Mouse (Mus musculus) thymus, adult 18-20 months (tissue): ENCODE data around the gene Ccdc167.

ENCODE experiments used
- DNase-seq, 2 experiments: peaks; one replicate each; pipeline ENCODE4 v3.0.0; 2022; ENCODE audit warnings: mixed read lengths in 2 of 2

Ccdc167 gene

DNA sequence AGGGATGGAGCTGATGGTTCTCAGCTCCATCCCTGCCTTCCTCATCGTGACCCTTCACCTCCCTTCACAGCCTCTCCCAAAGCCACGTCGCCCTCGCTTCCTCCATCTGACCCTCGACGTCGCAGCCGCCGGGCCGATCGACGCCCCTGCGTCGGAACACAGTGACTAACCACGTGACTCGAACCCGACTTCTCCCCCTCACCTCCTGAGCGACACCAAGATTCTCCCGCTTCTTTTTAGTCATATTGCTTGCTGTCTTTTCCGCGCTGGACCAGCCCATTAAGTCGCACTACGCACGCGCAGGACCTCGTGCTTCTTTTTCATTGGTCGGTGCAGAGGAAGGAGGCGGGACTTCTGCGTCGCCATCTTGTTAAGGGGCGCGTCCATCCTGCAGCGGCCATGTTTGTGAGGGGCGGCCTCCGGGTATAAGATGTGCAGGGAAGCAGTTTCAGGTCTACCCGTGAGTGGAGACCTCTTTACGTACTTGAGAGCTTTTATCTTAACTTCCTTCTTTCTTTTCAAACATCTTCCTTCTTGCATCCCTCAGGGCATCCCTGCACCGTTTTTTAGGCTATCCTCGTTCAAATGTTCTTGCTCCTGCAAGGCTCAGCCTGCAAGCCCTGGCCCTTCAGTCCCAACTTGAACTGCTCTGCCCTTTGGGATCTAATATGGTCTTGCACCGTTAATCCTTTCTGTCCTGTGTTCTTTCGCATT lies at the start of gene Ccdc167:
TSS of gene Ccdc167 (minus strand) at position 313 of the 714 bp plus-strand sequence.
- peak; percentile 93 to 96 for DNase-seq

GRCm38 (mm10) chr17:29765380-29765779 lies 48.5 kb upstream of the Ccdc167 start:
- no peak for DNase-seq

DNA sequence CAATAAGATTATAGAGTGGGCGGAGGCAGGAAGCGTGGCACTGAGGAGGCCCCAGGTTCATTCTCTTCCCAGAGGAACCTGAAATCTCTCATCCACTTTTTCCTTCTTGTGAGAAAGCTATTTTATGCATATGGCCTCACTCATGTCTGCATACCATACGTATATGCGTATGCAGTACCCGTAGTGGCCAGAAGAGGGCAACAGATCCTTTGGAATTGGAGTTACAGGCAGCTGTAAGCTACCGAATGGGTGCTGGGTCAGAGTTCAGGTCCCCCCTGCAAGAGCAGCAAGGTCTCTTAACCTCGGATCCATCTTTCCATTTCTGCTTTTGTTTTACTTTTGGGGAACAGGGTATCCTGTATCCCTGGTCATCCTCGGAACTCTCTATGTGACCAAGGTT lies 45.7 kb upstream of the Ccdc167 start:
- DNase-seq, result peak in 1 of 2 experiments; percentile 64

DNA sequence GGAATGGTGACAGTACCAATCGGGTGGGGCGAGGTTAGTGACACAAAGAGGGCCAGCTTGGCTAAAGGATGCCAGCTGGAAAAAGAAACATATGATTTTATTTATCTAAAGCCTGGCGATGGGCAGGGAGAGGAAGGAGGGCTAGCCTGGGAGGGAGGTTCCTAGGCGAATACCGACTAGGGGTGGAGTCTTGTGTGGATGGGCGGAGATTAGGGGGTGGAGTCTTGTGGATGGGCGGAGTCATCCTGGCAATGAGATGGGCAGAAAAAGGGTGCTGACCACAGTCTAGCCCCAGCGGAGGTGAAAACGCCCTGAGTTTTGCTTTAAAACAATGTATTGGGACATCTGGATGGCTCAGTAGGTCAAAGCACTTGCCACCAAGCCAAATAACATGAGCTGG lies 45.1 kb upstream of the Ccdc167 start:
- no peak for DNase-seq

DNA sequence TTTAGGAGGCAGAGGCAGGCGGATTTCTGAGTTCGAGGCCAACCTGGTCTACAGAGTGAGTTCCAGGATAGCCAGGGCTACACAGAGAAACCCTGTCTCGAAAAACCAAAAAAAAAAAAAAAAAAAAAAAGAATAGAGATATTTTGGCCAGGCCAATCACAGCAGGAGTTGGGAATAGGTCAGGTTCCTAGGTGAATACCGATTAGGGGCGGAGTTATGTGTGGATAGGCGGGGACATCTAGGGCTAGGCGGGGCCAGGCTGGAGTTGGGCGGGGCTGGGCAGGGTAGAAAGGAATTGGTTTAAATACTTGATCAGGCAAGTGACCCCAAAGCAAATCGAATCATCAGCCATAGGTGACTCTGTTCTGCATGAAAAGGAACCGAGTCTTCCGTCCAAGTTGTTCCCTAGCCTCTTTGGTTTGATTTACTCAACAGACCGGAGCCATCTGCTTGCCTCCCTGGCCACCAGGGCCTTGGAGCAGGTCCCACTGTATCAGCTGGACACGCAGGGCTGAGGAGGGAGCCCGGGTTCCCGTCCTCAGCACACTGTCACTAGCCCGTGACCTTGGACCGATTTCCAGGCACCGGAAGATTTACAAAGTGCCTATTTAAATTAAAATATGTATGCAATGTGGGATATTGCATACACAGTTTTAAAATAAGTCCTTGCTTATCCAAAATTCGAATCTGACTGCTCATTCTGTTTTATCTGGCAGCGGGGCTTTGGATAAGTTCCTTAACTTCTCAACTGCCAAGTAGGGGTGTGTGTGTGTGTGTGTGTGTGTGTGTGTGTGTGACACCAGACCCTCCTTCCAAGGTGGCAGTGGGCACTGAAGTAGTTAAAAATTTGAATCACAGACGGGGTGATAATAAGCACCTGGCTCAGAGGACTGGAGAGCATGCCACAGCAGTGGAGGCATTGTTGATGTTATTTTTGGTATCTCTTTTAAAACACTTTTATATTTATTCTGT lies 43.8 kb upstream of the Ccdc167 start:
- no peak for DNase-seq

- DNase-seq, result no peak
These were observed 43.1 kb upstream of the Ccdc167 start for GRCm38 (mm10) chr17:29759963-29760362.

DNA sequence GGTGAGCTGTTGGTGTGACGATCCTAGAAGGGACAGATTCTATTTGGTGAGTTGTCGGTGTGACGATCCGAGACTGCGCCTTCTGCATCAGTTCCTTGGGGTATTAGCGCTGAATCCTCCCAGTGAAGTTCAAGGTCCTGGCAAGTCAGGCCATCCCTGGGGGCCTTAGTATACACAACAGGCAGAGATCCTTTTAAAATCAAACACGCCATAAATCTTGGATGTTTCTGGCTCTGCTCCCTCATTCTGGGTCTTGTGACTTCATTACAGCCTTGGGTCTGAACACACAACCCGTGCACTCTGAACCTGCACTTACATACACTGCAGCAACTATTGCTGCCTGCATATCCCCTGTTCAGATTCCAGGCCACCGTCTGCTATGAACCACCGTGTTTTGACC lies 39.5 kb upstream of the Ccdc167 start:
- DNase-seq, result no peak

DNA sequence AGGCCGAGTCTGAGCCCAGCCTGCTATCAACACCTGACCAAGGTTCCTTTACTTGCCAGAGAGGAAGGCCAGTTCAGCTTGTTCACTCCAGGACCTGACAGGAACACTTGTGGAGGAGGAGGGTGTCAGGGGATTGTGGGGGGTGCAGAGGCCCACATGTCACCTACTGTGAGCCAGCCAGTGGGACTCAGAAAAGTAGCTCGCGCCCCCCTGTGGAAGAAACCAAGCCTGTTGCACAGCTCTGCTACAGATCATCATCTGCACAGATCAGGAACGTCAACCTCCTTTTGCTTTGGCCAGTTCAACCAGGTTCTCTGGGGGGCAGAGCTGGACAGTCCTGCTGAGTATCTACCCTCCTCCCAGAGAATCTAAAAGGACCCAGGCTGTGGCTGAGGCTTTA lies 37.7 kb upstream of the Ccdc167 start:
- DNase-seq, result no peak

DNA sequence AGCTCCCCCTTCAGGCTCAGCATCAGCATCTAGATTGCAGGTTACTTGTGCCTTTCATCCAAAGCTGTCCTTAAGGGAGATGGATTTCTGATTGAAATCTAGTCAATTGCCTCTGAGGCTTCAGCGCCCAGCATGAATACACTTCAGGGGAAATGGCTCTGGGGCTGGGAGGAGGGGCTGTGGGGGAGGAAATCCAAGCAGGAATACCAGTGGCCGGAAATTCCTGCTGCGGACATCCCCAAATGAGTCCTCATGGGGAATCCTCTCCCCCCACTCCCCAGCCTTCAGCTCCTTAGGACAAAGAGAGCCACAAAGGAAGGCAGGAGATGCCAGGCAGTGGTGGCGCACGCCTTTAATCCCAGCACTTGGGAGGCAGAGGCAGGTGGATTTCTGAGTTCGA lies 30.6 kb upstream of the Ccdc167 start:
- DNase-seq, result no peak

DNA sequence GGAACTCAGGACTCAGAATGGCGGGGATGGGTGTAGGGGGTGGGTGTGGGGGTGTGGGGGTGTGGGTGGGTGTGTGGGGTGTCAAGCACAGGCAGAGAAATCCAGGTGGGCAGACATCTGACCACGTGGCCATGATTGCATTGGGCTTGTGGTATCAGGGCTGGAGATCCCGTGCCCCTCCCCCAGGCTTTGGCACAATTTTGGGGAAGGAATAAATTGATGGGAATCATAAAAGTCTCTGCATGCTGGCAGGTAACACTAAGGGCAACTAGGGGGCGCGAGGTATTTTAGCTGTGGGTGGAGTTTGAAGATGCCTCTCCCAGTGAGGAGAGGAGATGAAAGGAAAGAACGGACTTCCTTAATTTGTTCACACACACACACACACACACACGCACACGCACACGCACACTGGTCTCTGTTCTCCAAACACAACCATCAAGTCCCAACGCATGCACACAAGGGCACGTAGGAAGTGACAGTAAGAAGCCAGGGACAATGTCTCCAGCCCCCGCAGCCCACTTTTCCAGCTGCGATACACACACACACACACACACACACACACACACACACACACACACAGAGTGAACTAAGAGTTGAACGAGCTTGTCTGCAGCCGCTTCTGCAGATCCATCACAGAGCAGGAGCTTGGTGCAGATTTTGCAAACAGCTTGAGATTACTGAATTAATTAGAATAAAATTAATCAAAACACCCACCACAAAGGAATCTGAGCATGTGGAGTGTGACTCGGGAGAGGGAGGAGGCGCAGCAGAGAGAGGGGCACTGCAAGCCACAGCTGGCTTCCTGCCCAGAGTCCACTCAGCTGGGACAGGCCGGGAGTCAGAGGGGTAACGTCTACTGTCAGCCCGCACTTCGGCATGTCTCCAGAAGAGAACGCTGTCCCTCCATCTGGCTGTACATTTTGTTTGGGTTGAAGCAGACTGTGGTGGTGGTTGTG lies 21.3 kb upstream of the Ccdc167 start:
- DNase-seq, result no peak

- DNase-seq, result no peak
These were observed 19.7 kb upstream of the Ccdc167 start for GRCm38 (mm10) chr17:29736448-29737014.

DNA sequence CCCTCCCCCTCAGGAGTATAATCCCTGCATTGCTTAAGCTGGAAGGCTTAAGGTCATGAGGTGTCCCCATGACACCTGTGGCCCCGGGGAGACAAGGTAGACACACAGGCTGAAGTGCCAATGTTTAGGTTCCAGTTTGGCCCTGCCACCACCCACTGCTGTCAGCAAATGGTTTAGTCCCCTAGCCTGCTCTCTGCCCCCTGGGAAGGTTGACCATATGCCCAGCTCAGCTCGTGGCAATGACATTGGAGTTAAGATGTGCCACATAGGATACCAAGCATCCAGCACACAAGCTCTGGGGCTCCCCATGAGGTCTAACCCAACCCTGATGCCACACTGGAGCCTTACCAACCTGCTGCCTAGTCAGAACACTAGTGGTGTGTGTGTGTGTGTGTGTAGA lies 15.7 kb upstream of the Ccdc167 start:
- no peak for DNase-seq

GRCm38 (mm10) chr17:29731953-29732325 lies 15.1 kb upstream of the Ccdc167 start:
- no peak for DNase-seq

- no peak for DNase-seq
These were observed 14.6 kb upstream of the Ccdc167 start for GRCm38 (mm10) chr17:29731266-29731952.

GRCm38 (mm10) chr17:29730510-29731265 lies 13.8 kb upstream of the Ccdc167 start:
- no peak for DNase-seq

GRCm38 (mm10) chr17:29728082-29728481 lies 11.2 kb upstream of the Ccdc167 start:
- no peak for DNase-seq

DNA sequence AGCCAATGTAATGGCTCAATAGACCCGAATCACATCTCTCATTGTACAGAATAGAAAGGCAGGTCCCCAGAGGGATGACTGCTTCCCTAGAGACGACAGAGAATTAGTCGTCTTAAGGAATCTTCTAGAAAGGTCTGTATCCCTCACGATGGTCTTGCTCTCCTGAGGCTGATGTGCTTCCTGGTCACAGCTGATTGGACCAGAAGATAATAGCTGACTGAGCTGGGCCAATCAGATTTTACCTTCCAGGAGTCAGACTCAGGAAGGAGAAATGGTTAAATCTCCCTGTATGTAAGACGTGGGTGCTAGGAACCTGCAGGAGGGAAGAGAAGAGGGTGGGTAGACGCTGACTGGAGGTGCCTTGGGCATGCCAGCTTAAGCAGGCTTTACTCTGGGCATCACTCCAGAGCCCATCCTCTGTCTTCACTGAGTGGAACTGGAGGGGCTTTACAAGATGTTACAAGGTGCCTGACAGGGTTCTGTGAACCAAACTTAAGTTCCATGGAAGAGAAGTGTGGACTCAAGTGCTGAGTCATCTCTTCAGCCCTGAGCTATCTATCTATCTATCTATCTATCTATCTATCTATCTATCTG lies 8.3 kb upstream of the Ccdc167 start:
- DNase-seq, result no peak

- DNase-seq, result no peak
These were observed 7.8 kb upstream of the Ccdc167 start for GRCm38 (mm10) chr17:29724610-29725009.

DNA sequence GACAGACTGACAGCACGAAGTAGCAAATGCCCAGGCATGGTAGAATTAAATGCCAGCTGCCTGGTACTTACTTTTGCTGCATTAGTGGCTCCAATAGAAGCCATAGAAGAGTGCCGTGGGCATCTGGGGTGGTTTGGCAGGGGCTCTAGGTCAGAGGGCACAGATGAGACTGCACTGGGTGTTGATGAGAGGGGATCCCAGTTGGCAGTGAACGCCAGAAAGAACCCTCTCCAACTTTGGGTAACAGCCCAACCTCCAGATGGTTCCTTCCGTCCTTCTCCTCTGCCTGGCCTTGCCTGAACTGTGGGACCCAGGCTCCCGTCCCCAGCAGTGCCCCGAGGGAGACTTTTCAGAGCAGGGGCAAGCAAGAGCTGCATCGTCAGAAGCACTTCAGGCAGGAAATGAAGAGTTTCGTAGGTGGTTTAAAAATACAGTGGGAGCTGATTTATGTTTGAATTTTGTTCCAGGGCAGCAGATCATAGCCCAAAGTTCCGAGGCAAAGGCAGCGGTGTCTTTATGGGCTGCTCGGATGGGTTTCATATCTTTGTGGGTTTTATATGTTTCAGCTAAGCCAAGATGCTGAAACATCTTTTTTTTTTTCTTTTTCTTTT lies 4.0 kb upstream of the Ccdc167 start:
- DNase-seq, result no peak
